Mouse (Mus musculus) left cerebral cortex, postnatal 14 days (tissue): ENCODE measurements at regions not wholly inside any gene's neighbourhood (a gene's known extent, or its start where the extent isn't known, plus 50 kb on each side); places are given as distances from the start of the nearest gene placed in this dataset.
A peak's percentile ranks its signal among the peaks of the same experiment; 100 is the strongest.

Experiments
- DNase-seq, 2 experiments: peaks; one replicate each; pipeline ENCODE4 v3.0.0; 2021 to 2022; ENCODE audit warnings: low spot score in 2 of 2, mixed read lengths in 1 of 2
- intact Hi-C: fragments of 180-260 bp; cut with DNase I; formaldehyde crosslinking; loops from one replicate; pipeline ENCODE4 v1.15.1; 2025

DNA sequence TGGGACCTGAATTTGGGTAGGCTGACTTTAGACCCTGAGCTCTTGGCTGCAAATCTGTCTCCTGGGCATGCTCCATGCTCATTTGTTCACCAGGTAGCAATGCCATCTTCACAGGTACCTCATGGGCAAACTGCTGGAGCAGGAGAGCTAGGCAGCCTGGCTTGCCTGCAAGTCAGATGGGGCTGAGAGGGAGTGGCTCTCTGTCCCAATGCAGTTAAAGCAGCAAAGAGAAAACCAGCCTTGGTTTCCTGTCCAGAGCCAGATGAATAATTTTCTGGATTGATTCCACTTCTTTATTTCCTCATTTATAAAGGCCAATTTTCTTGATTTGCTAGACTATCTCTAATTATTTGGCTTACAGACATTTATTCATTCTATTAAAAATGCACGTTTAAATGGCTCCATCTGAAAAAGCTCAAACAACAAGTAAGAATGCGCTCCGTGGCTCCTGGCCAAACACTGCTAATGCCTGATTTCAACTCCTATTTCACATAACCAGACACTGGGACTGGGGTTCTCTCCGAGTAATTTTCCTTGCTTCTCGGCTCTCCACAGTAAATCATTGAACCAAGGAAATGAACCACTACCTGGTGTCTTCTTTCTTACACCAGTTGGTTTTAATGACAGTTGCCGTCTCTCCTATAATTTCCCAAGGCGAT lies 60.5 kb downstream of the Rsl24d1 start:
- no peak for DNase-seq
- intact Hi-C loops: loop anchor here (10.0 kb wide), 1 partner anchor 381 kb away; no protein-coding TSS in a partner anchor

DNA sequence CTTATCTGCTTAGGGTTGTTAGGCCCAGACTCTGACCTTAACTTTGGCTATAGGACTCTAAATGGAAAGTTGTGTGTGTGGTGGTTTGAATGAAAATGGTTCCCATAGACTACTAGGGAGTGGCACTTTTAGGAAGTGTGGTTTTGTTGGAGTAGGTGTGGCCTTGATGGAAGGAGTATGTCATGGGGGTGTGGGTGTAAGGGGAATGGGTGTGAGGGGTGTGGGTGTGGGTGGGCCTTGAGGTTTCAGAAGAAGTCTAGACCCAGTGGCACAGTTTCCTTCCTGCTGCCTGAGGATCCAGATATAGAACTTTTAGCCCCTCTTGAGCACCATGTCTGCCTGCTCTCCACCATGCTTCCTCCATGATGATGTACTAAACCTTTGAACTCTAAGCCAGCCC lies 63.4 kb downstream of the Rsl24d1 start:
- DNase-seq: no peak
- intact Hi-C loops: loop anchor here (10.0 kb wide), 1 partner anchor 378 kb away; no protein-coding TSS in a partner anchor

DNA sequence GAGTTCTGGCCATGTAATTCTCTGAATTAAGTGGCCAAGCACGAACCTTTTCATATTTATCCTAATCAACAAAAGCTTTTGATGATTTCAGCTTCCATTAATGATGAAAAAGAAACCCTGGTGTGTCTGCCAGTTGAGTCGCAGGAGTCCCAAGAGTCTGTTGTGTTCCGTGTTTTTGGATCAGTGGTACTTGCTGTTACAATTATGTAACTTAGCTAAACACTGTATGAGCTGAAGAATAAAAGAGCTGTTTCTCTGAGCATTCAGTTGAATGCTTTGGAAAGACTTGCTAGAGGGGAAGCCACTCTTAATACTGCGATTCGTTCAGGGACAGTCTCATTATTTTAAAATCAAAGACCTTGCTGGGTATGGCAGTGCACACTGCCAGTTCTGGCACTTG lies 70.1 kb downstream of the Rsl24d1 start:
- peak in 1 of 2 experiments; percentile 18 for DNase-seq
- intact Hi-C loops: no loop called here

DNA sequence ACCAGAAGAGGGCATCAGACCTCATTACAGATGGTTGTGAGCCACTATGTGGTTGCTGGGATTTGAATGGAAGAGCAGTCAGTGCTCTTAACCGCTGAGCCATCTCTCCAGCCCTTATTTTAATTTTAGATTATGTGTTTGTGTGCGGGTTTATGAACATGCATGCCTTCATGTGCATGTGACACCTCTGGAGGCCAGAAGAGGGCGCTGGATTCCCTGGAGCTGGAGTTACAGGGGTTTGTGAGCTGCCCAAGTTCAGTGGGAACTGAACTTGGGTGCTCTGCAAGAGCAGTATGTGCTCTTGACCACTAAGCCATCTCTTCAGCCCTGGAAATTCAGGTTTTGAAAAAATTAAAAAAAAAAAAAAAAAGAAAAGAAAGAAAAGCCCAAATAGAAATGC lies 71.7 kb downstream of the Rsl24d1 start:
- intact Hi-C loops: no loop called here
- DNase-seq: no peak

DNA sequence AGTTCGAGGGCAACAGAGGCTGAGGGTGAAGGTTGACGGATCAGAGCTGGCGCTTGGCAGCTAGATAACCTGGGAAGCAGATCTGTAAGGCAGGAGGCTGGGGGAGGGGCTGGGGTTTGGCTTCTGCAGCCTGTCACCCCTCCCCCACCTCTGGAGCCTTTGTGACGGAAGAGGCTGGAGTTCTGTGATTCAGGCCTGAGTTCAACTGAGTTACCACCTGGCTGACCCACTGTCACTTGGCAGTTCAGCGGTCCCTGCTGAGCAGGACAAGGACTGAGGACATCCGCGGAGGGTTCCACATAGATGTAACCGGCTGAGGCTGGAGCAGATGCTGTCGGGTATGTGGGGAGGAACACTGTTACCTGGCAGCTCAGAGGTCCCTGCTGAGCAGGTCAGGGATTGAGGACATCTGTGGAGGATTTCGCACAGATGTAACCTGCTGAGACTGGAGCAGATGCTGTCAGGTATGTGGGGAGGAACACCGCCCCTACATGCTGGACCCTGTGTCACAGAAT lies 79.1 kb downstream of the Rsl24d1 start:
- no peak for DNase-seq

DNA sequence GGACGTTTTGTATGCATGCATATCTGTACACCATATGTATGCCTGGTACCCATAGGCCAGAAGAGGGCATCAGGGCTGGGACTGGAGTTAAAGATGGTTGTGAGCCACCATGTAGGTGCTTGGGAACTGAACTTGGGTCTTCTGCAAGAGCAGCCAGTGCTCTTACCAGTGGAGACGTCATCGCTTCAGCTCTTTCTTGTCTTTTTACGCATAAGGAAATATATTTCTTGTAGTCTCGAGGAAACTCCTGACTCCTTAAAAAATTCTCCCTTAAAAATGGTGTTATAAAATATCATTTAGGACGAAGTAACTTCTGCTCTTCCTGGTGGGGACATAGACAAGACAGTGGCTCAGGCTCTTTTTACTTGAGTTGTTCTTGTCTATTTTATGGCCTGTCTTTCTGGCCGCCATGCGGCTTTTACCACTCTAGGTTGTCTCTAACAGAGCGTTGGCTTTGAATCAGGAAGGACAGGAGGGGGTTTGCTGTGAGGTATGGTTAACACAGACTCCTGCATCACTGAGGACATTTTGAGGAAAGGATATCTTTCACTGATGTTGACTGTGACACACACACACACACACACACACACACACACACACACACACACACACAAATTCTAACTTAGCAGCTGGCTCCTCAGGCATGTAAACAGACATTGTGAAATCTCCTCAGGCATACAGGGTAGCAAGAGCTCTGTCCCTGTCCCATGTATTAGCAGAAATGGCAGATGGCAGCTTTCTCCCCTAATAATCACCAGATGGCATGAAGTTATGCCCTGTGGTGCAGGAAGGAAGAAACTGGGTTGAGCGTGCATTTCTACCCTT lies 85.2 kb downstream of the Rsl24d1 start:
- no peak for DNase-seq
- intact Hi-C loops: no loop called here

More for the DNA sequence above, 79.1 kb downstream of the Rsl24d1 start:
- intact Hi-C loops: no loop called here

DNA sequence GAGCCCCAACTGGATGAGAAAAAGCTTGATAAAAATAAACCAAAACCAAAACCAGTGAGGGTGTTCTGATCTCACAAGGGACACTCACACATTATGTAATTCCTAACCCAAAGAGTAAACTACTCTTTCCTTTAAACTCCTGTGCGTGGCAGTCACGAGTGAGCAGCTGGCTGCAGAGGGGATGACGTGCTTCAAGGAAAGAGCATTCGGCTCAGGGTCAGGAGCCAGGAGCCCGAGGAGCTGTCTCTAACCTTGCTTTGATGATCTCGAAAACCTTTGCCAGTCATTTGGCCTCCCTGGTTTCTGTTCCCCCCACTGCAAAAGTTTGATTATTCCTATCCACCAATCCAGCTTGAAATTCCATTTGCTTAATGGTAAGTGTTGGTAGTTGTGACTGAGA lies 109.9 kb downstream of the Rsl24d1 start:
- no peak for DNase-seq
- intact Hi-C loops: no loop called here

DNA sequence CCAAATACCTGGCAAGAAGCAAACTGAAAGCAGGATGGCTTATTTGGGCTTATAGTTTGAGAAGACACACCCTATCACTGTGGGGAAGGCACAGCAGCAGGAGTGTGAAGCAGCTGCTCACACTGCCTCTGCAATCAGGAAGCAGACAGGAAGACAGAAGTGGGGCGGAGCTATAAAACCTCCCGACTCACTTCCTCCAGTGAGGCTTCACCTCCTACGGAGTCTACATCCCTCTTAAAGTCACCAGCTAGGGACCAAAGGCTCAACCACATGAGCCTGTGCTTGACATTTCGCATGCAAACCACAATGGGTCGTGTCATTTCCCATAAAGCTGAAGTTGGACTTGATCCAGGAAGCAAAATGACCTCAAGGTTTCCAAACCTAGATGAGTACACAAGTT lies 127.0 kb downstream of the Rsl24d1 start:
- no peak for DNase-seq
- intact Hi-C loops: no loop called here

DNA sequence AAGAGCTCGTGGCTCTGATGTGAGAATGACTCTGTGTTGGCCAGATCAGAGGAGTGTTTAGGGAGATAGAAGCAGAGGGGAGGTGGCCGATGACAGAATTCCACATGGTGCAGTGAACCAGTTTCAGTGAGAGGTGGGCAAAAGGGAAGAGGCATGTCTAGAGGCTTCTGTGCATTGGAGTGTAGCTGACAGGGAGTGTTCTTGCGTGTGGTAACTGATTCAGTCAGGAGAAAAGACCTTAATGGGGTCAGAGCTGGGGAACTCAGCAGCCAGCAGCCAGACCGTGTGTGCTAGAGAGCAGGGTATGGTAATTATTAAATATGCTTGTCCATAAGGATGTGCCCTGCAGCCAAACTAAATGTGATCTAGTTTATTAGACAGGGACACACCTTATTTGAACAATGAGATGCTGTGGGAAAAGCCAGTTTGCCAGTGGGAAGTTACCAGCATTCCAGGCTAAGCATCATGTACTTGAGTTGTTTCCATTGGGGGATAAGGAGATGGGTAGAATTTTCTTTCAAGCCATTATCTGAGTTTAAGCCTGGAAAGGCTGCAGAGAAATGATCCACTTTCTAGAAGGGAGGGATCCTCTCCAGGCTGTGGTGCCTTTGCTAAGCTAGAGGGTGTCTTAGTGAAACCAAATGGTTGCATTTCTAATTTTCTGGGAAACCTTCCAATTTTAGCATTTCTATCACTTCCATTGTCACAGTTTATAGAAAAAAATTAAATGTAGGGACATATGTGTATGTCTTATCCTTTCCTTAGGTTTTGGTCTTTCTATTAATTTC lies 129.5 kb downstream of the Rsl24d1 start:
- intact Hi-C loops: no loop called here
- no peak for DNase-seq

DNA sequence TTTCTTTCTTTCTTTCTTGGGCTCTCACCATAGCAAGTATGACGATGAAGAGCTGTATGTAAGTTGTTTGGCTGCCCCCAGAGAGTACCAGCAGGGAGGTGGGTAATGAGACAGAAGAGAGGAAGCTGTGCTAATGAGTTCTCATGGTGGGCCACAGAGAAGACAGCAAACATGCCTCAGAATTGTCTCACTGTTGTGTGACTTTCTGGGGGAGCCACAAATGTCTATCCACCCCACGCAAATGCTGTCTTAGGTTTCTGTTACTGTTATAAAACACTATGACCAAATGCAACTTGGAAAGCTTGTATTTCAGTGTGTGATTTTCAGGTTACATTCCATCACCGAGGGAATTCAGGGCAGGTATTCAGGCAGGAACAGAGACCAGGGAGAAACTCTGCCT lies 131.0 kb downstream of the Rsl24d1 start:
- intact Hi-C loops: no loop called here
- DNase-seq: no peak

DNA sequence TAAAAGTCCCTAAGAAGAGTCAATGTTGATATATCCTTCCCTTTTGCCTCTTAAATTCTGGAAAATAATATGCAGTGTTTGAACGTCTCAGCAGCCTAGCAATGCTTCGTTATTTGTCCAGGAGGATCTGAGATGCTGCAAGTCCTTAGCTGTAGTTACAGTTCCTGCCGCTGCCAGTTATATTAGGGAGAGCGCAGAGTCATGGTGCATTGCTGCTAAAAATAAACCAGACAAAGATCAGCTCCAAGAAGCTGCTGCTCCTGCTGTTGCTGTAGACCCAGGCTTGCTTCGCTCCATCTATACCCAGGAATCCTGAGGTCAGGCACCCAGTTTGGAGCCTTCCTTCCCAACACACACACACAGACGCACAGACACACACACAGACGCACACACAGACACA lies 132.3 kb downstream of the Rsl24d1 start:
- intact Hi-C loops: no loop called here
- DNase-seq: peak; percentile 25 to 28

DNA sequence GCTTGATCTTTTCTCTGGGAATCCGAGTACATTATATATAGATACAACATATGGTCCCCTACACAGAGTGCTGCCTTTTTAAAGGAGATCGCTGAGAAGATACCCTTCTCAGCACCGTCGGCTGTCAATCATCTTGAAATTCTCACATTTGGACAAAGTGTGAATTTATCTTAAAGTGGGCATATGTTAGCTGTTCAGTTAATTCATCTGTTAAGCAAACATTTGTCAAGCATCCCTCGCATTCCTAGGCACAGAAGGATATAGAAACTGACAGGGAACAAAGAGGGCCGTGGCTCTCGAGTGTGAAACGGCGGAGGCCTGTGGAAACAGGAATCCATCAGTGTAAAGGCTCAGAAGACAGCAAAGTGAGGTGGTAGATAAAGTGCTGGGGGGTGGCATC lies 144.9 kb downstream of the Rsl24d1 start:
- peak; percentile 11 to 29 for DNase-seq

DNA sequence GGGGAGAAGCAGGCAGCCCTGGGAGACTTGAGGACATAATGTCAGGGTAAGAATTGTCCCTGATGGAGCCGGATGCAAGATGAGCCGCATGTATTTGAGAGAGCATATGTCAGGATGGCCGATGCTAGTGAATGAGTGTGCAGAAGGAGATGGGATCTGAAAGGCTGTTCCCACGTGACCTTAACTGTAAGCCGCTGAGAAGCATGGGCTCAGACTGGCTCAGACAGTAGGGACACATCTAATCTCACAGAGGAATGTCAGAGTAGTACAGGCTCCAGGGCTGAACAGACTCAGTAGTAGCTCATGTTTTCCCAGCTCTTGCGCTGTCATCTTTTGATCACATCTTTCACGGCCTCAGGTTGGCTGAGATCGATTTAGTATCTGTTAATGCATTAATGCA lies 145.4 kb downstream of the Rsl24d1 start:
- intact Hi-C loops: no loop called here
- DNase-seq: no peak

More for the DNA sequence above, 144.9 kb downstream of the Rsl24d1 start:
- intact Hi-C loops: no loop called here

DNA sequence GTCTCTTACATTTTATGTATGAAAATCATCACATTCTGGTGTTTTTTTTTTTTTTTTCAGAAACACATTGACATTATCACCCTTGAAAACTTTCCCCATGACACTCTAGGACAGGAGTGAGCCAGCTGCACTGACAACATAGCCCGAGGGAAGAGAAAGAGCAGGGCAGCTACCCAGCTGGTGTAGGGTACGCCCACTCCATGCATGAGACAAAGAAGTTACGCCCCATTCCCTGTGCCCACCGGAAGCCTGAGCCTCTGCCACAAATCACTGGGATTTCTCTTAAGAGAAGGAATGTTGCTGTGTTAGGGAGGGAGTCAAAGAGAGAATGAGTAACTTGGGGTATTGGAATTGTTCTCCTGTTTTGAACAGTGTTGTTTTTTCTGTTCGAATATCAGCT lies 149.5 kb downstream of the Rsl24d1 start:
- DNase-seq: no peak
- intact Hi-C loops: no loop called here

DNA sequence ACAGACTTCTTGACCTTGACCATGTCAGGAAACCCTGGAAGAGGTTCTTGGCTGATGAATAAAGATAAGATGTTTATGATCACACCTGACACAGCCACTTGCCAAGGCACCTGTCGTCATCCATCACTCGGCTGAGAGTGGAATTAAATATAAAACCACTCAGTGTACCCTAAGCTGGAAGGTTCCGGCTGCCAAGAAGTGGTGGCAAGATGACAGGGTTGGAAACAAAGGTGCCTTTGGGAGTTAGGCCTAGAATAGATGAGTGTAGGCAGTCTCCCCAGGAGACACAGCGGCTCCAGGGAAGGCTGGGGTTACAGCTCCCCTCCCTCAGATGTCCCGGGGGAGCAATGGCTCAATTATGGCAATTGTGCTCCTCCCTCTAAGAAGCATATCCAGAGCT lies 157.0 kb downstream of the Rsl24d1 start:
- no peak for DNase-seq
- intact Hi-C loops: no loop called here

DNA sequence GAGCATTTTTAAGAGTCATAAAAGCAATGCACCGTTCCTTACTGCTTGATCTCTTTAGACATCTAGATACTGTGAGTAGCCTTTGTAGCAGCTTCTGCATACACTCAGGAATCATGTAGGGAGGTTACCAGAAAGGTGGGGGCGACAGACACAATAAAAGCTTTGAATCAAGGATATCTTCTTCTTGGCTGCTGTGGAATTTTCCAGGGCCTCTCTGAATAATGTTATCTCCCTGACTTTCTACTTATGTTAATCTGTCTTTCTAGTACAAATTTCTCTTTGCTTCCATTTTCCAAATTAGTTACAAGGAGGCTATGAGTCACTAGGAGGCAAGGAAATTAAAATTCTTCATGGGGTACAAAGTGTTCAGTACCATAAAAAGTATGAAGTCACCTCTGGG lies 159.4 kb downstream of the Rsl24d1 start:
- peak in 1 of 2 experiments; percentile 34 for DNase-seq
- intact Hi-C loops: no loop called here

DNA sequence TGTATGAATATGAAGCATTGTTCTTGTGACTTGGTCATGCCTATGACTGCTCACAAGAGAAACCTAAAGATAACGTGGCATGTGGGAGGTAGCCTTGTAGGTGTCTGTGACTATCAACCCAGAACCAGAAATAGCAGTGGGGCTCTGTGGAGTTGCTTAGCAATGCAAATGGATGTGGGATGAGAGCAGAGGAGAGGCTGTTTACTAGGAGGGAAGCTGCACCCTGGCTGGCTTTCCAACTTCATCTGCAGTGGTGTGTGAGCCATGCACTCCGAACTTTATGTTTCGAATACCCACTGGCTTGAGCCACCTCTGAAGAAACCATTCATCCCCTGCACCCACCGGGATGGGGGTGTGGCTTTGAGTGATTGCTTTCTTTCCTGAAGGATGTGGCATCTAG lies 160.5 kb downstream of the Rsl24d1 start:
- peak; percentile 59 to 86 for DNase-seq

DNA sequence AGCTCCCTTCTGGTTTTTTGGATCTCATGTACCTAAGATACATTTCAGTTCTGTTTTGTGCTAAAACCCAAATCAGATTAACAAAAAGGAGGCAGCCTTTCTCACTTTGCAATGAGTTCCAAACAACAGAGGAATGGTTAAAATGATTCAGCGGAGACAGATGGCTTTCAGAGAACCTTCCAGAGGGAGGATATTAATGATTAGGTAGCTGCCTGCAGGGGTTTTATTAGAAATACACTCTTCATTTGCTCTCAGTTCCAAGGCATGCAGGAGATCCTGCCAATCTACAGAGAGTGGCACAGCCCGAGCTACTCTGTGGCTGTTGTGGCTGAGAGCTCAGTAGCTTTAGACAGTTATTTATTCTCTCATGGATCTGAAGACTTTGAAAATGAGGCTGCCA lies 162.4 kb downstream of the Rsl24d1 start:
- DNase-seq: no peak
- intact Hi-C loops: no loop called here

More for the DNA sequence above, 160.5 kb downstream of the Rsl24d1 start:
- intact Hi-C loops: no loop called here

DNA sequence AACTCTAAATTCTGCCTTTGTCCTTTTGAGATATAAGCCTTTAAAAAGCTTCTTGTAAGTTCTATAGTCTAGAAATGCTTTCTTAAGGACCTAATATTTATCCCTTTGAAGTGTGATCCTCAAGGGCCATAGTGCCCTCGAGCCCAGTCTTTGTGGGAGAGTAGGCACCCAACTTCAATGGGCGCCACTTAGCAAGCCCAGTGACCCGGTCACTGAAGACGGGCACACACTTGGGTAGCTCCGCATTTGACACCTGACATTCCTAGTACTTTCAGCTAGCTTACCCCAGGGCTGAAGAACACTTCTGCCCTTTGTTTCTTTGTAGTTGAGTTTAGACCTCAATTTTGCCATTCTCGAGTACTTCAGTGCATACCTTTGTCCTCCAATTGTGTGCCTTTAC lies 182.1 kb downstream of the Rsl24d1 start:
- intact Hi-C loops: no loop called here

More for the DNA sequence above, 182.1 kb downstream of the Rsl24d1 start:
- DNase-seq: no peak
